Comparison of ENCODE assay signal across 10 mouse cellular contexts in genomic region chr14:97588182-97588581, GRCm38 (mm10).
DNase-seq lines count a peak whose midpoint lies in the region; ATAC-seq and TF ChIP-seq lines count a peak whose summit lies in the region.
"Had no signal": no experiment of that assay in that cellular context is flagged by ENCODE, and none has a peak within 500 bp of the region (broad histone marks: within the 10 kb centered on the region; RNA-seq: fewer than 3 reads in every experiment).

No protein-coding gene starts in this region.

- H3K27ac ChIP-seq in liver, embryonic 11.5 days (ENCODE audit: low read depth, low read length), result no peak overlapping the region
- H3K27ac ChIP-seq in intestine, embryonic 16.5 days (ENCODE audit: low read length), result no peak overlapping the region
- peak overlapping the region; percentile 51; the same call in 1 of the 2 replicates for H3K27ac ChIP-seq in lung, embryonic 14.5 days (ENCODE audit: low read depth)
- H3K27ac ChIP-seq: heart, embryonic 13.5 days had no signal

- TF ChIP-seq CTCF in lung, embryonic 14.5 days (IDR thresholded peaks at IDR 0.05; ENCODE audit: low read depth), result no peak

- peak; percentile 3 for DNase-seq in liver
- DNase-seq in liver, embryonic 11.5 days (ENCODE audit: low spot score), result no peak
- peak; percentile 7 to 36 for DNase-seq in frontal cortex, adult 2 months (ENCODE audit: extremely low spot score in 1 of 2, low spot score in 1 of 2)
- DNase-seq in lung, embryonic 14.5 days, result peak; percentile 90
- peak; percentile 61 for DNase-seq in retina, embryonic 14.5 days (ENCODE audit: low spot score)
- DNase-seq in urinary bladder, postnatal 14 days (ENCODE audit: low spot score), result no peak
- no peak for DNase-seq in urinary bladder, postnatal 25 days (ENCODE audit: low spot score)

- no peaks in the 10 kb centered on the region for H3K4me1 ChIP-seq in liver, embryonic 11.5 days (replicated peaks; ENCODE audit: control insufficient read depth, insufficient read depth, low read length)
- no peaks in the 10 kb centered on the region for H3K4me1 ChIP-seq in intestine, embryonic 16.5 days (ENCODE audit: control insufficient read depth, insufficient read depth, low read length)
- peaks cover 4% of the 10 kb centered on the region; the same call in 1 of the 2 replicates for H3K4me1 ChIP-seq in lung, embryonic 14.5 days (ENCODE audit: insufficient read depth)
- H3K4me1 ChIP-seq: heart, embryonic 13.5 days had no signal

- H3K4me2 ChIP-seq in liver, embryonic 11.5 days, result no peak overlapping the region
- no peak overlapping the region; the same call in 1 of the 2 replicates for H3K4me2 ChIP-seq in intestine, embryonic 16.5 days (ENCODE audit: low read depth, low read length)
- H3K4me2 ChIP-seq in lung, embryonic 14.5 days, result peak overlapping the region; percentile 26
- H3K4me2 ChIP-seq: heart, embryonic 13.5 days had no signal

- H3K9me3 ChIP-seq in liver, embryonic 11.5 days (ENCODE audit: control insufficient read depth, low read length), result no peaks in the 10 kb centered on the region
- H3K9me3 ChIP-seq in intestine, embryonic 16.5 days (ENCODE audit: control insufficient read depth, low read length), result no peaks in the 10 kb centered on the region
- H3K9me3 ChIP-seq in lung, embryonic 14.5 days (ENCODE audit: low read depth, low read length), result no peaks in the 10 kb centered on the region
- H3K9me3 ChIP-seq: heart, embryonic 13.5 days had no signal

- no peaks in the 10 kb centered on the region for H3K36me3 ChIP-seq in liver, embryonic 11.5 days (ENCODE audit: control insufficient read depth, insufficient read depth, low read length)
- H3K36me3 ChIP-seq in intestine, embryonic 16.5 days (ENCODE audit: control insufficient read depth, insufficient read depth, low read length), result no peaks in the 10 kb centered on the region
- H3K36me3 ChIP-seq in lung, embryonic 14.5 days (ENCODE audit: insufficient read depth), result no peaks in the 10 kb centered on the region
- H3K36me3 ChIP-seq: heart, embryonic 13.5 days had no signal

- 66% methylated on average over 7 of the region's 7 CpGs for WGBS in liver, embryonic 11.5 days
- 40% methylated on average over 7 of the region's 7 CpGs for WGBS in intestine, embryonic 16.5 days
- WGBS in lung, embryonic 14.5 days, result 18% methylated on average over 7 of the region's 7 CpGs

- ATAC-seq in liver, embryonic 11.5 days (replicated peaks; ENCODE audit: low FRiP score), result no peak
- ATAC-seq in intestine, embryonic 16.5 days, result 0 out of 2 replicates have a peak, but pooled peaks have one; percentile 31
- ATAC-seq in lung, embryonic 14.5 days (ENCODE audit: insufficient read depth), result peak; percentile 93
- ATAC-seq: Patski had no signal

- no peak overlapping the region for H3K4me3 ChIP-seq in liver, embryonic 11.5 days (ENCODE audit: low read depth, low read length)
- no peak overlapping the region for H3K4me3 ChIP-seq in intestine, embryonic 16.5 days (ENCODE audit: low read length)
- H3K4me3 ChIP-seq in lung, embryonic 14.5 days (ENCODE audit: low read depth, low read length), result no peak overlapping the region
- H3K4me3 ChIP-seq: heart, embryonic 13.5 days had no signal

- no peak overlapping the region for H3K9ac ChIP-seq in liver, embryonic 11.5 days (ENCODE audit: low read depth, low read length)
- H3K9ac ChIP-seq in intestine, embryonic 16.5 days (ENCODE audit: low read depth, low read length), result no peak overlapping the region
- no peak overlapping the region for H3K9ac ChIP-seq in lung, embryonic 14.5 days
- H3K9ac ChIP-seq: heart, embryonic 13.5 days had no signal

- no peaks in the 10 kb centered on the region for H3K27me3 ChIP-seq in liver, embryonic 11.5 days (replicated peaks; ENCODE audit: control insufficient read depth, insufficient read depth, low read length)
- no peaks in the 10 kb centered on the region for H3K27me3 ChIP-seq in intestine, embryonic 16.5 days (replicated peaks; ENCODE audit: control insufficient read depth, insufficient read depth, low read length)
- H3K27me3 ChIP-seq in lung, embryonic 14.5 days (ENCODE audit: insufficient read depth, low read length), result no peaks in the 10 kb centered on the region
- H3K27me3 ChIP-seq: heart, embryonic 13.5 days; Patski had no signal

Comparison
In these comparisons a context has a peak if more than half of its experiments do, and no peak if none do; other contexts are left out.
1. DNase-seq: peak in liver (single experiment), frontal cortex, adult 2 months (2 of 2), lung, embryonic 14.5 days (single experiment) and retina, embryonic 14.5 days (single experiment); none in liver, embryonic 11.5 days (single experiment), urinary bladder, postnatal 14 days (single experiment) and urinary bladder, postnatal 25 days (single experiment).